Mouse (Mus musculus) retina, adult 2 months (tissue): ENCODE results near the gene Vmn1r48.
"Not testable (repeated sequence)": the region's sequence is repeated elsewhere in the genome, so short reads cannot be mapped to it uniquely, and the experiment has no call there.

Experiments
- DNase-seq: peaks from one replicate; pipeline ENCODE4 v3.0.0-alpha.2; 2012; ENCODE audit warnings: low read depth, low spot score

The Vmn1r48 gene

GRCm38 (mm10) chr6:90036741-90037140 lies at the start of gene Vmn1r48:
TSS of gene Vmn1r48 (minus strand) at chr6:90036841.
- not testable (repeated sequence) for DNase-seq

- DNase-seq = no peak
Measured at GRCm38 (mm10) chr6:90078406-90078805, 41.8 kb upstream of the Vmn1r48 start, which contains the start of gene Vmn1r49. TSS of gene Vmn1r49 (minus strand) at chr6:90078506.

- not testable (repeated sequence) for DNase-seq
Measured at GRCm38 (mm10) chr6:90015847-90016246, 20.8 kb downstream of the Vmn1r48 start, which contains the start of gene Vmn1r47. TSS of gene Vmn1r47 (plus strand) at chr6:90016147.

GRCm38 (mm10) chr6:89985989-89986388 lies 50.7 kb downstream of the Vmn1r48 start:
- no peak for DNase-seq
